Mouse (Mus musculus): ENCODE data around the gene Abhd2.

Gene Abhd2

DNA sequence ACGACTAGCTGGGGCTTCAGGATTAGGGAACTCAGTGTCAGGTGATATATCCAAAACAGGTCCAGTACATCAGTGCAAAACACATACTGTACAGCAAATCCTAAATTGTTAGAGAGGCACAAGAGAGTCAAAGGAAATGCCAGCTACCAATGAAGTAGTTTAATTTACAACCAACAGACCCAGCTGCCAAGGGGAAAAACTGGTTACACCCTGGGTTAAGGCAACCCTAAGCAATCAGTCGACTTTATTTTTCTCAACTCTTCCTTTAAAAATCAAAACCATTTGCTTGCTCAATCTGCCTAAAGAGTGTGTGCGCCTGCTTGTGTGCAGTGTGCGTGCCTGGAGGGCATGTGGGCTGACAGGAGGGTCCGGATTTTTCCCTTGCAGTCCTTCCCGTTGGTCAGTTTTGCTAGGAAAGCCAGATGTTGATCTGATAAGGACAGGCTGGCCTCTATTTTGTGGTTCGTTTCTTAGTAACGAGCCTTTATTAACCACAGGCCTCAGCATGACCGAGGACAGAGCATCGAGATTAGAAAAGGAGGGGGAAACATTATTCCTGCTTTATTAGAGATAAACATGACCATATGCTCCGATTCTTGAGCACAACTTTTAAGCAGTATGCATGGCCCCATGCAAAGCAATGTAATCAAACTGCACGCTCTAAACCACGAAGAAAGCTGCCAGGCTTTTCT, 45.3 kb downstream of the Abhd2 start:
- no peak for DNase-seq (ENCODE audit: low read depth, low spot score)

DNA sequence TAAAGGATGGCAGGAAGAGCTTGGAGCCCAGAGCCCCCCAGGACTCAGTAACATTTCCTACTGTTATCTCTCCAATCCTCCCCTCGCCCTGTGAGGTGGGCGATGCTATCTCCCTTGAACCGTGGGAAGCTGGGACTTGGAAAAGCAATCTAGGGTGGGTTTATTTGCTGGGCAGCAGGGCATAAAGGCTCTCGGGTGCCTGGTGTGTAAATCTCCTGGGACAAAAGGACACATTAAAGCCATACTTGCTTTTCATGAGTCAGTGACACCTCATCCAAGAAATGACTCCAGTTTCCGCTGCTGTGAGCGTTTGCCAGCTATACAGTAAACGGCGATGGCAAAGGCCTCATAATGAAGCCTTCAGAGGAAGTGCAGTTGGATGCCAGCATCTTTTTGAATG, 50.9 kb downstream of the Abhd2 start:
- DNase-seq (ENCODE audit: low read depth, low spot score): no peak

DNA sequence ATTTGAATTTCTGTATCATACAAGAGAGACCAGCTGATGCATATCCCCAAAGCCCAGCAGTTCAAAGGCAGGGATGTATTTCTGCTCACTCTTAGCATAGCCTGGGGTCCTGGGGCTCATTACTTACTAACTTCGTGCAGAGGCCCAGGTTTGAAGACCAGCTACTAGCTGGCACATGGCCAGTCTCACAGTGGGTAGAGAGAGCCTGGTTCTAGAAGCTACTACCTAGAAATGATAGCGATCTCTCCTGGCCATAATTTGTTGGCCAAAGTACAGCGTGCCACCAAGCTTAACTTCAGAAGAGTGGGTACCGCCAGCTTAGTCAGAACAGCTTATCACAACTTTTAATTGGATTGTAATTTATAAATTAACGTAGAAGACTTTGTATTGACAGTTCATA, 55.8 kb downstream of the Abhd2 start:
- DNase-seq (ENCODE audit: low read depth, low spot score): no peak

DNA sequence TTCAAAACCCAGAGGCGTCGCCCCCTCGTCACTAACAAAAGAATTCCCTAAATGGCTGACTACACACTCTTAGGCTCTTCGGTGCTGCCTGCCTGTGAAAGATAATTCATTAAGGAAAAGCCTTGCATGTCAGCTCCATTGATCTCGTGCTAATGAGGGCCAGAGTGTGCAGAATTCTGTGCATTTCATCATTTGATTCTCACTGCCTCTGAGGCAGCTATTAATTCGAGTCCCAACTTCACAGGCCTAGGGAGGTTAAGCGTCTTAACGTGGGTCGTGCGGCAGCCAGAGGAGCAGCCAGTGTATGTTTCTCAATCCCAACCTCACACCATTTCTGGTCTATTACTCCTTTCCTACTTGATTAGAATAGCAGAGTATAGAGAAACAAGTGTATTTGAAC, 58.2 kb downstream of the Abhd2 start:
- DNase-seq (ENCODE audit: low read depth, low spot score): no peak

DNA sequence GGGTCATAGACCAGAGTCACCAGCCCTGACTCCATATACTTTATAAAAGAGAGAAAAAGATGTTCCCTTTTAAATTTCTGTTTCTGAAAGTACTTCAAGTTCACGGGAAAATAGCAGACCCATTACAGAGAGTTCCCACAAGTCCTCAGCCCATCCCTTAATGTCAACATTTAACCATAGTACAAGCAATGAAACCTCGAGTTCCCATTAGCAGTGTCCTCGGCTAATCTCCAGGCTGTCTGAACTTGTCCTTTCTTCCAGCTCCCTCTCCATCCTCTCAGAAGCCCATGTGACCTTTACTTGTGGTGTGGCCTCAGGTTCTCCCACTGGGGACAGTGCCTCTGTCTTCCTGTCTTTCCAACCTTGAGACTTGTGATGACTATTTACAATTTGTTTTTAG, 60.4 kb downstream of the Abhd2 start:
- DNase-seq (ENCODE audit: low read depth, low spot score): no peak

DNA sequence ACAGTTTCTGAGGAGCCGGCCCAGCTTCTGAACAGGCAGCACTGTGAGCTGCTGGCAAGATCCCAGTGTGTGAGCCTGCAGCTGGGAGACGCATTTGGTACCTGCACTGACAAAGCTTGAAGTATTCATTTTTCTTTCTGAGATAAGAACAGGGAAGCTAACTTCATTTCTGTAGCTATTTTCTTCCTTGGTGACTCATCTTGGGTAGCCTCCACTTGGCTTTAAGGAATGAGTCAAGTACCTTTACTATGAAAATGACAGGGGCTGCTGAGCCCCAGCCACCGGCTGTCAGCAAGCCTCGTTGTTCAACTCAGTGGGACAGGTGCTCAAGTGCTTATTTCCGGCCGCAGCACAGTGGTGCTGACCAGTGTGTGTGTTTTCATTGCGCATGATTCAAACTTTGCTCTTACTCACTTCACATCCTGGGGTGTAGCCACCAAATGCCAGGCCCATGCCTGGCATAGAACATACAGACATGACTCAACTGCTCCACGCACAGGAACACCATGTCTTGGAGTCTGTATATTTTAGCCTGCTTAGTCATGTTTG, 63.4 kb downstream of the Abhd2 start:
- DNase-seq (ENCODE audit: low read depth, low spot score): no peak

DNA sequence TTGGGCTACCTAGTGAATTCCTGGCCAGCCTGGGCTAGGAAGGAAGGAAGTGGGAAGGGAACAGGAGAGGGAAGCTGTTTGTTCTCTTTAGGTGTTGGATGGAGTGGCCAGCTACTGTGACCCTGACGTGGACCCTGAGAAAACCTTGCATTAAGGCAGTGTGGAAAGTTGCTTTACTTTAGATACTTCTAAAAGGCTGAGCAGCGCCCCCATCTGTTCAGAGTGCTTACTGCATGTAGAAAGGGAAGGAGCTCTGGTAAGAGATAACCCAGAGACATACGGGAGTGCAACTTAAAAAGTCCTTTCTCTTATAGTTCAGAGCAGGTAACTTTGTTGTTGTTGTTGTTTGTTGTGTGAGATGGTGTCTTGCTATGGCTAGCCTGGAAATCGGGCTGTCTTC, 72.9 kb downstream of the Abhd2 start:
- DNase-seq (ENCODE audit: low read depth, low spot score): no peak

DNA sequence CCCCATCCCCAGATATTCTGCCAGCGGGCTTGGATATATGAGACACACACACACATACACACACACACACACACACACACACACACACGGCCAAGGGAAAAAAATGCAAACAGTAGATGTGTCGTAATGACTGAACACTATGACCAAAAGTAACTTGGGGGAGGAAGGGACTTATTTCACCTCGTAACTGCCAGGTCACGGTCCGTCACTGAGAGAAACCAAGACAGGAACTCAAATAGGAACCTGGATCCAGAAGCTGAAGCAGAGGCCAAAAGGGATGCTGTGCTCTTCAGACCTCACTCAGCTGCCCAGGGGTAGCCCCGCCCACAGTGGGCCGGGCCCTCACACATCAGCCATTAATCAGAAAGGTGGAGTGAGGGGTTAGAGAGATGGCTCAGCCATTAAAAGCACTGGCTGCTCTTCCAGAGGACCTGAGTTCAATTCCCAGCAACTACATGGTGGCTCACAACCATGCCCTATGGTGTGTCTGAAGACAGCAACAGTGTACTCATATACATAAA, 73.6 kb downstream of the Abhd2 start:
- no peak for DNase-seq (ENCODE audit: low read depth, low spot score)

DNA sequence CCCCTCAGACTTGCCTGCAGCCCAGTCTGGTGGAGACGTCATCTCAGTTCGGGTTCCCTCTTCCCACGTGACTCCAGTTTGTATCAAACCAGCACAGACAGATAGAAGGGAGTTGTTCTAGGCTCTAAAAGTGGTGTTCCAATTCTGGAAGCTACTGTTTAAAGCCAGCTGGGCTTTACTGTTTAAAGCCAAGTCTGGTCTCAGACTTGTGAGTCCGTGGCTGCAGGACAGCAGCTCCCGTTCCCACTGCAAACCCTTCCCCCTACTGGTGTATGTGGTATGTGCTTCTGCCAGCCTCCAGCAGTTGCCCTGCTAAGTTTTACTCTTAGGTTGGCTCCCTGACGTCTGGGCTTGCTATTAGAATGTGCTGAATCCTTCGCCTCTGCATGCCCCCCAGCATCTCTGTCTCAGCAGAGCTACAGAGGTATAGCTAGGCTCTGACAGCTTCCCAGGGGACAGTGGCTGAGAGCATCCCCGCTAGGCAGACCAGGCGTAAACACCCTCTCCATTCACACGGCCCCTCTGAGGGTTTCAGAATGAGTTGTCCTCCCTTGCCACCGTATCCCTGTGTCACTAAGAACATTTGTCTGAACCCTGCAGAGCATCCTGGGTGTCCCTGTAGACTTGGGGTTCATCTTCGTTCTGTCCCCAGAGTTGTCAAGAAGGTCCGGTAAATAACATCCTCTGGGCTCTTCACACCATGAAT, 74.3 kb downstream of the Abhd2 start:
- no peak for DNase-seq (ENCODE audit: low read depth, low spot score)

DNA sequence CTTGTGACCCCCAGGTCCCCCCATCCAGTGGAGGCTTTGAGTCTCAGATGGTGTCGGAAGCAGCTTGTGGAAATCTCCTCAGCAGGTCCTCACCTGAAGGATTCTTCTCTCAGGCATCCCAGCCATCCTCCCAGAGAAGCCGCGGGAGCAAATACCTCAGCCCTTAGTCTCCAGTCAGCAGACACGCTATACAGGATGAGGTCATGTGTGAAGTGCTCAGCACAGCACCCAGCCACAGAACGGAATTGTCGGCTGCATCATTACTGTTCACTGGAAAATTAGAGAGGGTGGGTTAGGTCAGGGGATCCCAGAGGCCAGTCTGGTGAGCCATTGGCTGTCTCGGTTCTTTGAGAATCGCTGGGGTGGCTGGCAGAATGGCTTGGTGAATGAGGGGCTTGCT, 75.8 kb downstream of the Abhd2 start:
- no peak for DNase-seq (ENCODE audit: low read depth, low spot score)

DNA sequence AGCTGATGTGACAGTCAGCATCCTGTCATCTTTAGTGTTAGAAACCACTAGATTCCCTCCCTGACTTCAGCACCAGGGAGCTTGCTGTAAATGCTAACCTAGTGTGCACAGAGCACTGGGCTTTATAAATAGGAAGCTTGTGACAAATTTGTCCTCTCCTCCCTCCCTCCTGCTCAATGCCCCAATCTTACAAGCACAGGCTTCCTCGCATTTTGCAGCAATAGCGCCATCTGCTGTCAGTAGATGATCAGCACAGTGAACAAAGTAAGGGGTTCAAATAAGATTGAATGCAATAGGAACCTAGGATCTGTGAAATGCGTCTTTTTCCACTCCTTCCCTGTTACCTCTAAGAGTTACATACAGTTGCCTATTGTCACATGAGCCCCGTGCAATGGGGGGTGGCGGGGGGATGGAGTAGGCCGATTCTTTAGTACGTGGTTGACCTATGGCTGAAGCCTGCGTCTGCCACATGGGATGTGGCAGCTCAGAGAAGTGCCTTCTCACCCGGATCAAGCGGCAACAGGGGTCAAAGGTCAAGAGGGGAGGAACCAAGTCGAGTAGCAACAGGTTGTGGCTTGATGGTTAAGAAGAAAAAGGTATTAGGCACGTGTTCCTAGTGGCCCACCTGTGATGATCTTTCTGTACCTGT, 76.9 kb downstream of the Abhd2 start:
- peak; percentile 53 for DNase-seq (ENCODE audit: low read depth, low spot score)

DNA sequence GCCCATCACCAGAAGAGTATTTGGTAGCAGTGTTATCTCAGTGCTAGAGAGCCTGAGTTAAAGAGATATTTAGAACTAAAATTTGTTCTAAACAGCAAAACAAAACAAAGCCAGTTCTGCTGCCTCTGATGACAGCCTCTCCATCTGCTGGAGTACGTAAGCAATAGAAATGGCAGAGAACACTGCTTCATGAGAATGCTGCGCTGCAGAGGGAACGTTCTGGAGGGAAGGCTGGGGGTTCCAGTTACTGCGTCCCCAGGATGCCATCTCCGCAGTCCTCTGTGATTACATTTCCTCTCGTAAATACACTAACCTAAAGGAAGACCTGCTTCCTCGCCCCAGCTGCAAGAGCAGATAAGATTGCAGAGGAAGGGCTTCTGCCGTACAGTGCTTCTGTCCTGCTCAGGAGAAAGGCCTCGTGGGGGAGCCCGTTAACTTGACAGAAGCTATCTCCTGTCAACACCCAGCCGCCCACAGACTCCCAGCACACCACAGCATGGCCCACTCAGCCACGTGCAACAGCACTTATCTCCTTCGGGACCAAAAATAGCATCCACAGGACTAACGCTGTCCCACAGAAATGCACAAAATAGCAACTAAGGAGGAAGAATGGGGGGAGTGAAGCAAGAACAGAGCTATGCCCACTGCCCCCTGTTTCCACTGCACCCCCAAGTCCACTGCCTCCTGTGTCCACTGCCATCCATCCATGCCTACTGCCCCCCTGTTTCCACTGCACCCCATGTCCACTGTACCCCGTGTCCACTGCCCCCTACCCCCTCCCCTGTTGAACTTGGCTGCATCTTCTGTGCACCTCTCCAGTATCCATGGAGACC, 85.6 kb downstream of the Abhd2 start:
- no peak for DNase-seq (ENCODE audit: low read depth, low spot score)

DNA sequence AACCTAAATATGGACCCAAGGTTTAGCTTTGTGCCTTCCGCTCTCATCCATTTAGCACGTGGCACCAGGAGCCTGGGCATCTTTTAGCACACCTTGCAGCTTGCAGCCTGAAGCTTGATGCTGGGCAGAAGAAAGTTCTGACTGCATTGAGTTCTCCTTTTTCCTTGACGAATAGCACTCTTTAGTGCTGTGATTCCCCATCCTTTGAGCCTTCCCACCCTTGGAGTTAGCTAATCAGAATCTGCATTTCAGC, 86.1 kb downstream of the Abhd2 start:
- DNase-seq (ENCODE audit: low read depth, low spot score): no peak

DNA sequence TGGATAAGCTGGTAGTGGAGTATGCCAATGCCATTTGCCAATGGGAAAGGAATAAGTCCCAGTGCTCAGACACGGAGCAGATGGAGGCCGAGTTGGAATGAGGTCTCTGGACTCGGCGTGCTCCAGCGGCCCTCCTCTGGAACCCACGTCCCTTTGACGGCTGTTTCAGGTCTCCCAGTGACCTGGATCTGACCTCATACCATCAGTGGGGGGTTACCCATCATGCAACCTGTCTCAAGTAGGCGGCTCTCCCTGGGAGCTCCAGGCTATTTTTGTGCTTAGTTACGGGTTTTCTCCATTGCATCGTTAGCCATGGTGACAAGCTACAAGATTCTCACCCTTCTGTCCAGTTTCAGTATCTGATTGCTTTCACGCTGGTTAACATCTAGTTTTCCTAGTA, 87.1 kb downstream of the Abhd2 start:
- DNase-seq (ENCODE audit: low read depth, low spot score): no peak

DNA sequence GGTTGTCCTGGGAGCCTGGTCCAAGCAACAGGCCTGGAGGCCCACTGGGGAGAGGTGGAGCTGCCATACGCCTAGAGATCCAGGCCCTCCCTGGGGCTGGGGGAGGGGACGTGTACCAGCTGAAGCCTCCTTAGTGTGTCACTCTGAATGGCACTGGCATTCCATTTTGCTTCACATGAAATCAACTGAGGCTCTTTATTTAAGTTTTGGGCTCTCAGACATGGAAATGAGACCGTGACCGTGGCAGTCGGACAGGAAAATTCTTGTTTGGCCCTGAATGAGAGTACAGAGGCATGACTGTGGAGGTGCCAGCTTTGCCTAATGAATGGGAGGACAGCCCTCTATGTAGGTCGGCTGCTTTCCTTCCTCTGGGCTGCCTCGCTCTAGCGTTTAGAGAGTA, 89.2 kb downstream of the Abhd2 start:
- DNase-seq (ENCODE audit: low read depth, low spot score): no peak

DNA sequence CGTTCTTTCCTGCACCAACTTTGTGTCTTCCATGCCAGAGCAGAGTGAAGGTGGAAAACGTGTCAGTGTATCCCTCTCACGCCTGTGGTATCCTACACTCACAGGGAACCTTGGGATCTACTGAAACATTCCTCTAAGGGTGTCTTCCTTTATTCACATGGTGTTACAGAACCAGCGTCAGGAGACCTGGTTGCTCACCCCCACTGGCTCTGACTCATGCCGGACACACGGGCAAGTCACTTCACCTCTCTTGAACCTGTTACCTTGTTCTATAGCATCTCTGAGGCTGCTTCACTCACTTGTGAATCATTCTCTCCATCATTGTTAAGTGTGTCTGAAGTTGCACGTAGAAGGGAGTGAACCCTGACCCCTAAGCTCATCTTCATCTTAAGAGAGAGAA, 89.8 kb downstream of the Abhd2 start:
- DNase-seq (ENCODE audit: low read depth, low spot score): no peak

DNA sequence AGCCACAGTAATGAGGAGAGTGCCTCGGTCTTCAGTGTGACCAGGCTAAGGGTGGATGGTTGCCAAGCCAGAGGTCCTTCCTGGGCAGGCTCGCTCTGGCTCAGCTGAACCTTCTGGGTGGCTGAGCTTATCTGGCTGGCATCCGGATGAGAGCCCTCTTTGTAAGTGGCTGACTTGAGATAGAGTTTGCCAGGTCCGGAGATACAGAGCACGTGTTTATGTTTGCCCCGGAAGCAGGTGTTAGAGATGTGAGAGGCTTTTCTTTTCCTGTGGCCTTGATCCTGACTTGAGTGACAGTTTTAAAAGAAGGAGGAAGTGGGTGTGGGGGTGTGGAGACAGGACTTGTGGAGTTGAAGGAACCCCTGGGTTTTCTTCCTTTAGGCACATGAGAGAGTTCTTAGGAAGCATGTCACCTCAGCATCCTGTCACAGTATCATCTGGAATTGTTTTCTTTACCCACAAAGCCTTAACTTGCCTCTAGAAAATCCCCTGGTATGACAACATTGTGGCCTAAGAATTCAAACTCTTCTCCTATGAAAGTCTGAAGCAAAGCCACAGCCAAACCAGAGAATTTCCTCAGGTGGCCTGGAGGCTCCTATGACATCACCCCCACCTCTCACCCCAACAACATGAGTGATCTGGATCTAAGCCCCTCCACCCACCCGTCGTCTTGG, 90.5 kb downstream of the Abhd2 start:
- no peak for DNase-seq (ENCODE audit: low read depth, low spot score)

DNA sequence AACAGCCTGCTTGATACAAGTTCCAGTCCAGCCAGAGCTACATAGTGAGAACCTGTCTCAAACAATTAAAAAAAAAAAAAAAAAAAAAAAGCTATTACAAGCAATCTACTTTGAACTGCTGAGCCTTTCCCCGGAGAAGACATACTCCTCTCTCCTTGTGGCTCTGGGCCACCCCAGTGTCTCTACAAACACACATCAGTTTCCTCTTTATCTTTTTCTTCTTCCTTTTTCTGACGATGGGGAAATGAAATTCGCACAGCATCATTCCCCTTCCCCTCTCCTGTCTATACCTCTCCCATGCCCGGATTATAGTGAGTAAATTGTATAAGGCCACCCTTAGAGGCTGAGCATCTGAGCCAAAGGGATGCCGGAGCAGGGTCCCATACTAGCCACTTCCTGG, 95.7 kb downstream of the Abhd2 start:
- no peak for DNase-seq (ENCODE audit: low read depth, low spot score)

DNA sequence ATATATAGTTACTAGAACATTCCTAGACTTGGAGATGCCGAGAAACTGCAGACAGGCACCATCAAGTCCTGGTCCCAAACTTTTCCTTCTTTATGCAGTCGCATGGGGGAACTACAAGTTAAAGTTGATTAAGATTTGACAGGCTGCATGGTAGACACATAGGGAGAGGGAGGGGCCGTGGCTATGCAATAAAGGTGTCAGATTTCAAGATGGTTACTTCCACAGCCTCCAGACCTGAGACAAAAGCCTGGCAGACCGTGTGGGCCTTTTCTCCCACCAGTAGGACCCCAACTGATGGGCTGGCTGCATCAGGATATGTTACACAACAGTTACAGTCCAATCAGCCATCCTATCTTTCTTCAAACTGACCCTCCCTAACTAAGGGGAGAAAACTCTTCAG, 96.4 kb downstream of the Abhd2 start:
- no peak for DNase-seq (ENCODE audit: low read depth, low spot score)

DNA sequence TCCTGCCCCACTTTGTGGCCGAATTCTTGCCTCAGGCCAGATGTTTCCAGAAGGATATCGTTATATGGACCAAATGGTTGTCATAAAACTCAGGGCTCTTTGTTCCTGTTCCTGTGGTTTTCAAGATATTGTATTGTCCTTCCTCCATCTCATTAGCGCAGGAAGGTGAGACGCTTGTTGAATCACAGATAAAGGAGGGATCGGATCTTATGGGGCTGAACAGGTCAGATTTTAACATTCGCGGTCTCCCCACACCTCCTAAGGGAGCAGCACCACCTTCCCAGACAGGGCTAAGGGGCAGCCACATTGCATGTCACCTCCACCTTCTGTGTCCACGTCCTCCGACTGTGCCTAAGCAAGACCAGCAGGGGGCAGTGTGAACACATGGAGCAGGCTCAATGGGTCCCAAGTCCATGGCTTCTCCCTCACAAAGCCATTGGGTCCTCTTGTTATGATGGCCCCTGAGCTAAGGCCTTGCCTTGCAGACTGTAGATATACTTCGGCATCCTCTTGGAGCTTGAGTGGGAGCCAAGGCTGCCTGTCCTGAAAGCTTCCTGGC, 98.4 kb downstream of the Abhd2 start:
- peak; percentile 52 for DNase-seq (ENCODE audit: low read depth, low spot score)

DNA sequence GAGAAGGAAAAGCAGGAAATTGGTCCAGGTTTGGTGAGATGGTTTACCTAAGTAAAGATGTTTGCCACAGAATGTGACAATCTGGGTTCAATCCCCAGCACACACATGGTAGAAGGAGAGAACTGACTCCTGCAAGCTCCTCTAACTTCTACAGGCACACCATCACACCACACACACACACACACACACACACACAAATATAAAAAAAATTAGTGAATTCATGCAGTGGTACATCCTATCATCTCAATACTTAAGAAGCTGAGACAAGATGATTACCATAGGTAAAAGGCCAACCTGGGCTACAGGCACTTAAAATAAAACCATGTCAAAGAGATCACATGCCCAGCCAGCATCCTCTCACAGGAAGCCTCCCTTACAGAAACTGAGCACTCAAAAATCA, 101.0 kb downstream of the Abhd2 start:
- no peak for DNase-seq (ENCODE audit: low read depth, low spot score)
